Comparison of ENCODE assay signal across 8 mouse cellular contexts in the genomic region with DNA sequence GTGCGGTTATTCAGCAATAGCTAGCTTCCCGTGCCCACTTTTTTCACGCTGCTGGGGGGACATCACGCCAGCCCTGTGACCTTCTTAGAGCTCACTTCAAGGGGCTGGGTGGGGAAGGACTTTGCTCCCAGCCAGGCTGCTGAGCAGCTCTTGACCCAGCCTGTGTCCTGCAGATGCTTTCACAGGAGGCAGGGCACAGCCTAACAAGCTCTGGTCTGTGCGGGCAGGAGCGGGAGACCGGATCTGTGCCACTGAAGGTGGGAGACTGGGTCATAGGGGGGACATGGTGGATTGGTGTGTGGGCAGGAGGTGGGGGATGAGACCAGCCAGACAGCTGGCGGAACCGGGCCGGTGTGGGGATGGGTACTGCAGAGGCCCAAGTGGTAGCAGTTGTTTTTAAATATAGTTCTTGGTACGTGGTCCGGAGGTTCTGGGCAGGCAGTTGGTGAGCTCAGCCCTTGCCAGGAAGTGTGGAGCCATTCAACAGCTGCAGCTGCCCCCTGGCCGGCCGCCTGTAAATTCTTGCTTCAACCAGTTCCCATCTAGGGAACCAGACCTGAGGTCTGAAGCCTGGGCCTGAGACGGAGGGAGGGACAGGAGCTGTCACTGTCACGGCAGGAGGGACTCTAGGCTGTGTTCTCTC. TPM values are rescaled to one million over a fixed set of nuclear protein-coding genes. Genes with fewer than 3 reads are reported as not detected.
A peak's percentile ranks its signal among the peaks of the same experiment; 100 is the strongest.
DNase-seq lines count a peak whose midpoint lies in the region; ATAC-seq and TF ChIP-seq lines count a peak whose summit lies in the region.

No protein-coding gene starts in this region.

- TF ChIP-seq CTCF in G1E (IDR thresholded peaks at IDR 0.05; ENCODE audit: low read depth, low read length) = no peak
- no peak for TF ChIP-seq CTCF in hindbrain, postnatal 0 days (IDR thresholded peaks at IDR 0.05; ENCODE audit: low read depth)

- peaks cover 73% of the 10 kb centered on the region for H3K36me3 ChIP-seq in forebrain, embryonic 10.5 days (replicated peaks)
- peaks cover 42% of the 10 kb centered on the region for H3K36me3 ChIP-seq in forebrain, embryonic 14.5 days (ENCODE audit: control insufficient read depth, insufficient read depth, low read length)
- H3K36me3 ChIP-seq in G1E (replicated peaks) = peaks cover 88% of the 10 kb centered on the region
- H3K36me3 ChIP-seq in hindbrain, postnatal 0 days (ENCODE audit: insufficient read depth, low read length) = peaks cover 21% of the 10 kb centered on the region; the same call in 1 of the 2 replicates
- peaks cover 15% of the 10 kb centered on the region for H3K36me3 ChIP-seq in limb, embryonic 11.5 days (ENCODE audit: control insufficient read depth, insufficient read depth, low read length)

- ATAC-seq in forebrain, embryonic 14.5 days = no peak
- no peak for ATAC-seq in G1E (ENCODE audit: extremely low read depth, insufficient number of reproducible peaks, low FRiP score, poor library complexity, severe bottlenecking)
- ATAC-seq in hindbrain, postnatal 0 days = peak; percentile 15; the same call in 1 of the 2 replicates
- ATAC-seq in limb, embryonic 11.5 days (ENCODE audit: insufficient number of reproducible peaks, low FRiP score, low TSS enrichment, low read depth) = no peak
- ATAC-seq in CD4-positive, CD25-positive, alpha-beta regulatory T cell, adult 4 months = no peak

- 86% methylated on average over 16 of the region's 16 CpGs for WGBS in forebrain, embryonic 10.5 days
- WGBS in forebrain, embryonic 14.5 days = 85% methylated on average over 16 of the region's 16 CpGs
- WGBS in hindbrain, postnatal 0 days = 57% methylated on average over 16 of the region's 16 CpGs
- 81% methylated on average over 16 of the region's 16 CpGs for WGBS in limb, embryonic 11.5 days

- H3K27ac ChIP-seq in forebrain, embryonic 10.5 days = peak overlapping the region; percentile 32
- no peak overlapping the region for H3K27ac ChIP-seq in forebrain, embryonic 14.5 days (ENCODE audit: low read depth, low read length)
- peak overlapping the region; percentile 77 for H3K27ac ChIP-seq in hindbrain, postnatal 0 days
- H3K27ac ChIP-seq in limb, embryonic 11.5 days (replicated peaks; ENCODE audit: low read depth, low read length) = no peak overlapping the region

- no peaks in the 10 kb centered on the region for H3K27me3 ChIP-seq in forebrain, embryonic 10.5 days (ENCODE audit: poor library complexity, severe bottlenecking)
- H3K27me3 ChIP-seq in forebrain, embryonic 14.5 days (replicated peaks; ENCODE audit: control insufficient read depth, insufficient read depth, low read length) = no peaks in the 10 kb centered on the region
- H3K27me3 ChIP-seq in G1E (ENCODE audit: insufficient read depth, low read length) = no peaks in the 10 kb centered on the region
- H3K27me3 ChIP-seq in hindbrain, postnatal 0 days (ENCODE audit: insufficient read depth, low read length) = no peaks in the 10 kb centered on the region
- H3K27me3 ChIP-seq in limb, embryonic 11.5 days (ENCODE audit: control insufficient read depth, insufficient read depth, low read length) = no peaks in the 10 kb centered on the region

- H3K9me3 ChIP-seq in forebrain, embryonic 10.5 days = no peaks in the 10 kb centered on the region
- no peaks in the 10 kb centered on the region for H3K9me3 ChIP-seq in forebrain, embryonic 14.5 days (replicated peaks; ENCODE audit: control insufficient read depth, low read length)
- H3K9me3 ChIP-seq in G1E (replicated peaks) = no peaks in the 10 kb centered on the region
- no peaks in the 10 kb centered on the region for H3K9me3 ChIP-seq in hindbrain, postnatal 0 days (ENCODE audit: low read length)
- no peaks in the 10 kb centered on the region for H3K9me3 ChIP-seq in limb, embryonic 11.5 days (ENCODE audit: control insufficient read depth, low read length)

- H3K4me1 ChIP-seq in forebrain, embryonic 10.5 days = peaks cover 55% of the 10 kb centered on the region
- peaks cover 20% of the 10 kb centered on the region for H3K4me1 ChIP-seq in forebrain, embryonic 14.5 days (ENCODE audit: control insufficient read depth, insufficient read depth, low read length)
- peaks cover 88% of the 10 kb centered on the region for H3K4me1 ChIP-seq in G1E (ENCODE audit: insufficient read depth, low read depth, low read length)
- H3K4me1 ChIP-seq in hindbrain, postnatal 0 days (ENCODE audit: insufficient read depth, low read length) = peaks cover 37% of the 10 kb centered on the region
- peaks cover 22% of the 10 kb centered on the region; the same call in 1 of the 2 replicates for H3K4me1 ChIP-seq in limb, embryonic 11.5 days (ENCODE audit: control insufficient read depth, insufficient read depth, low read length)

- no peak overlapping the region for H3K4me2 ChIP-seq in forebrain, embryonic 14.5 days (ENCODE audit: low read length)
- H3K4me2 ChIP-seq in hindbrain, postnatal 0 days (ENCODE audit: low read depth, low read length) = peak overlapping the region; percentile 90; the same call in 1 of the 2 replicates
- H3K4me2 ChIP-seq in limb, embryonic 11.5 days (ENCODE audit: low read depth, severe bottlenecking) = no peak overlapping the region

- no peak for DNase-seq in forebrain, embryonic 10.5 days (ENCODE audit: extremely low spot score, low spot score)
- no peak for DNase-seq in forebrain, embryonic 14.5 days (ENCODE audit: low spot score)
- DNase-seq in G1E (ENCODE audit: low spot score) = no peak
- peak; percentile 62 to 75 for DNase-seq in frontal cortex, postnatal 36 days (ENCODE audit: low spot score in 2 of 2)
- peak; percentile 65 for DNase-seq in hindbrain, postnatal 0 days (ENCODE audit: low spot score)
- no peak for DNase-seq in limb, embryonic 11.5 days (ENCODE audit: low spot score)
- peak; percentile 49 for DNase-seq in right cerebral cortex, postnatal 4 days

- H3K4me3 ChIP-seq in forebrain, embryonic 10.5 days = 0 out of 2 replicates have a peak overlapping the region, but pooled peaks have one; percentile 6
- H3K4me3 ChIP-seq in forebrain, embryonic 14.5 days (ENCODE audit: low read depth, low read length) = no peak overlapping the region
- H3K4me3 ChIP-seq in G1E (ENCODE audit: low read depth, low read length) = peak overlapping the region; percentile 40; the same call in 1 of the 2 replicates
- no peak overlapping the region for H3K4me3 ChIP-seq in hindbrain, postnatal 0 days (ENCODE audit: low read length)
- no peak overlapping the region for H3K4me3 ChIP-seq in limb, embryonic 11.5 days (ENCODE audit: low read depth, low read length)

- no peak overlapping the region for H3K9ac ChIP-seq in forebrain, embryonic 14.5 days (ENCODE audit: low read length)
- no peak overlapping the region; the same call in 1 of the 2 replicates for H3K9ac ChIP-seq in hindbrain, postnatal 0 days (replicated peaks; ENCODE audit: low read length)
- 0 out of 2 replicates have a peak overlapping the region, but pooled peaks have one; percentile 7 for H3K9ac ChIP-seq in limb, embryonic 11.5 days (ENCODE audit: low read length)

RNA-seq across cellular contexts. Expression of gene Iffo1, which starts 4.0 kb away (rescaled TPM):
- 9.2 and 10.0 TPM in 2 replicates for polyA plus RNA-seq in forebrain, embryonic 10.5 days (2016; fragmentation: Nextera tagmentation; extraction: Ambion mirVana)
- 10.8 and 13.4 TPM in 2 replicates for polyA plus RNA-seq in forebrain, embryonic 14.5 days (2014; fragmentation: Nextera tagmentation; extraction: Ambion mirVana)
- total RNA-seq in G1E (2014; fragmentation: Nextera tagmentation) (20.4 and 25.1 TPM in 2 replicates), G1E (2017) (12.3 and 14.5 TPM in 2 replicates)
- polyA plus RNA-seq in G1E (2012) = 26.9 and 31.7 TPM in 2 replicates
- total RNA-seq in hindbrain, postnatal 0 days (2014; rRNA removed) = 29.1 and 30.5 TPM in 2 replicates
- polyA plus RNA-seq in hindbrain, postnatal 0 days (2015; fragmentation: Nextera tagmentation; extraction: Ambion mirVana) = 20.3 and 20.6 TPM in 2 replicates
- polyA plus RNA-seq in limb, embryonic 11.5 days (2014; fragmentation: Nextera tagmentation; extraction: Ambion mirVana) = 12.7 and 14.5 TPM in 2 replicates
- 10 to 100 TPM in 1 of 2 experiments, 1 to 10 TPM in 1; 9.5 to 10.6 TPM for polyA plus RNA-seq in CD4-positive, CD25-positive, alpha-beta regulatory T cell, adult 4 months (2017; shearing (Covaris generic))

RNA-seq across cellular contexts. Expression of gene Gapdh, which starts 17.2 kb away (rescaled TPM):
- polyA plus RNA-seq in forebrain, embryonic 10.5 days (2016; fragmentation: Nextera tagmentation; extraction: Ambion mirVana) = 3,225 and 3,313 TPM in 2 replicates
- polyA plus RNA-seq in forebrain, embryonic 14.5 days (2014; fragmentation: Nextera tagmentation; extraction: Ambion mirVana) = 1,676 and 1,964 TPM in 2 replicates
- total RNA-seq in G1E (2014; fragmentation: Nextera tagmentation) = 10,890 and 12,360 TPM in 2 replicates
- 2,600 and 3,109 TPM in 2 replicates for total RNA-seq in G1E (2017)
- polyA plus RNA-seq in G1E (2012) = 26,904 and 30,061 TPM in 2 replicates
- total RNA-seq in hindbrain, postnatal 0 days (2014; rRNA removed) = 2,711 and 2,736 TPM in 2 replicates
- 1,874 and 1,919 TPM in 2 replicates for polyA plus RNA-seq in hindbrain, postnatal 0 days (2015; fragmentation: Nextera tagmentation; extraction: Ambion mirVana)
- polyA plus RNA-seq in limb, embryonic 11.5 days (2014; fragmentation: Nextera tagmentation; extraction: Ambion mirVana) = 2,642 and 2,787 TPM in 2 replicates
- 100 to 1,000 TPM; 215 to 384 TPM for polyA plus RNA-seq in CD4-positive, CD25-positive, alpha-beta regulatory T cell, adult 4 months (2017; shearing (Covaris generic))

RNA-seq across cellular contexts. Expression of gene Nop2, which starts 17.3 kb away (rescaled TPM):
- polyA plus RNA-seq in forebrain, embryonic 10.5 days (2016; fragmentation: Nextera tagmentation; extraction: Ambion mirVana) = 101 and 103 TPM in 2 replicates
- 46.8 and 52.7 TPM in 2 replicates for polyA plus RNA-seq in forebrain, embryonic 14.5 days (2014; fragmentation: Nextera tagmentation; extraction: Ambion mirVana)
- 56.9 and 61.0 TPM in 2 replicates for total RNA-seq in G1E (2014; fragmentation: Nextera tagmentation)
- 87.7 and 89.2 TPM in 2 replicates for total RNA-seq in G1E (2017)
- polyA plus RNA-seq in G1E (2012) = 53.4 and 90.0 TPM in 2 replicates
- 33.9 and 34.2 TPM in 2 replicates for total RNA-seq in hindbrain, postnatal 0 days (2014; rRNA removed)
- polyA plus RNA-seq in hindbrain, postnatal 0 days (2015; fragmentation: Nextera tagmentation; extraction: Ambion mirVana) = 37.3 and 38.8 TPM in 2 replicates
- 71.4 and 76.3 TPM in 2 replicates for polyA plus RNA-seq in limb, embryonic 11.5 days (2014; fragmentation: Nextera tagmentation; extraction: Ambion mirVana)
- polyA plus RNA-seq in CD4-positive, CD25-positive, alpha-beta regulatory T cell, adult 4 months (2017; shearing (Covaris generic)) = 10 to 100 TPM; 51.5 to 59.7 TPM

RNA-seq across cellular contexts. Expression of gene Ncapd2, which starts 42.5 kb away (rescaled TPM):
- 271 and 274 TPM in 2 replicates for polyA plus RNA-seq in forebrain, embryonic 10.5 days (2016; fragmentation: Nextera tagmentation; extraction: Ambion mirVana)
- 64.4 and 67.6 TPM in 2 replicates for polyA plus RNA-seq in forebrain, embryonic 14.5 days (2014; fragmentation: Nextera tagmentation; extraction: Ambion mirVana)
- total RNA-seq in G1E (2014; fragmentation: Nextera tagmentation) (494 and 557 TPM in 2 replicates), G1E (2017) (211 and 243 TPM in 2 replicates)
- polyA plus RNA-seq in G1E (2012) = 269 and 275 TPM in 2 replicates
- 47.1 and 56.3 TPM in 2 replicates for total RNA-seq in hindbrain, postnatal 0 days (2014; rRNA removed)
- polyA plus RNA-seq in hindbrain, postnatal 0 days (2015; fragmentation: Nextera tagmentation; extraction: Ambion mirVana) = 30.3 and 34.1 TPM in 2 replicates
- 181 and 182 TPM in 2 replicates for polyA plus RNA-seq in limb, embryonic 11.5 days (2014; fragmentation: Nextera tagmentation; extraction: Ambion mirVana)
- polyA plus RNA-seq in CD4-positive, CD25-positive, alpha-beta regulatory T cell, adult 4 months (2017; shearing (Covaris generic)) = 10 to 100 TPM; 22.6 to 49.4 TPM

RNA-seq across cellular contexts. Expression of gene Mrpl51, which starts 42.6 kb away (rescaled TPM):
- polyA plus RNA-seq in forebrain, embryonic 10.5 days (2016; fragmentation: Nextera tagmentation; extraction: Ambion mirVana) = 232 and 239 TPM in 2 replicates
- polyA plus RNA-seq in forebrain, embryonic 14.5 days (2014; fragmentation: Nextera tagmentation; extraction: Ambion mirVana) = 160 and 179 TPM in 2 replicates
- total RNA-seq in G1E (2014; fragmentation: Nextera tagmentation) = 51.3 and 59.6 TPM in 2 replicates
- total RNA-seq in G1E (2017) = 143 and 156 TPM in 2 replicates
- 114 and 162 TPM in 2 replicates for polyA plus RNA-seq in G1E (2012)
- 20.6 and 40.3 TPM in 2 replicates for total RNA-seq in hindbrain, postnatal 0 days (2014; rRNA removed)
- 159 and 163 TPM in 2 replicates for polyA plus RNA-seq in hindbrain, postnatal 0 days (2015; fragmentation: Nextera tagmentation; extraction: Ambion mirVana)
- 216 and 218 TPM in 2 replicates for polyA plus RNA-seq in limb, embryonic 11.5 days (2014; fragmentation: Nextera tagmentation; extraction: Ambion mirVana)
- polyA plus RNA-seq in CD4-positive, CD25-positive, alpha-beta regulatory T cell, adult 4 months (2017; shearing (Covaris generic)) = 10 to 100 TPM; 67.5 to 77.7 TPM

Comparison
In these comparisons a context has a peak if more than half of its experiments do, and no peak if none do; other contexts are left out.
1. H3K27ac ChIP-seq: peak in forebrain, embryonic 10.5 days (single experiment) and hindbrain, postnatal 0 days (single experiment); none in forebrain, embryonic 14.5 days (single experiment) and limb, embryonic 11.5 days (single experiment).
2. H3K4me3 ChIP-seq: peak in forebrain, embryonic 10.5 days (single experiment) and G1E (single experiment); none in forebrain, embryonic 14.5 days (single experiment), hindbrain, postnatal 0 days (single experiment) and limb, embryonic 11.5 days (single experiment).
3. DNase-seq: peak in frontal cortex, postnatal 36 days (2 of 2), hindbrain, postnatal 0 days (single experiment) and right cerebral cortex, postnatal 4 days (single experiment); none in forebrain, embryonic 10.5 days (single experiment), forebrain, embryonic 14.5 days (single experiment), G1E (single experiment) and limb, embryonic 11.5 days (single experiment).